Mouse (Mus musculus) liver, embryonic 12.5 days (tissue): Measurements from ENCODE around the gene Atp6ap1l. TPM values are rescaled to one million over a fixed set of nuclear protein-coding genes. Genes with fewer than 3 reads are reported as not detected.

Experiments
- ATAC-seq: fragments of 200-750 bp; cut with Nextera tagmentation; 2 replicates; pipeline ENCODE4 v1.8.0; 2017; ENCODE audit warnings: moderate number of reproducible peaks, mild to moderate bottlenecking, moderate library complexity
- H3K27ac ChIP-seq: fragments of 300-500 bp; sonication (generic); 2 replicates; pipeline ENCODE4 v1.5.1; 2016; ENCODE audit warnings: mild to moderate bottlenecking
- H3K27me3 ChIP-seq: fragments of 300-500 bp; sonication (generic); replicated peaks from 2 replicates; pipeline ENCODE4 v1.6.1; 2016; ENCODE audit warnings: mild to moderate bottlenecking, moderate library complexity
- H3K36me3 ChIP-seq: fragments of 300-500 bp; sonication (generic); 2 replicates; pipeline ENCODE4 v1.6.1; 2016; ENCODE audit warnings: mild to moderate bottlenecking, moderate library complexity
- H3K4me1 ChIP-seq: fragments of 300-500 bp; sonication (generic); 2 replicates; pipeline ENCODE4 v1.6.1; 2016
- H3K4me2 ChIP-seq: fragments of 300-500 bp; sonication (generic); 2 replicates; pipeline ENCODE4 v1.6.1; 2016; ENCODE audit warnings: mild to moderate bottlenecking, moderate library complexity
- H3K4me3 ChIP-seq: fragments of 300-500 bp; sonication (generic); 2 replicates; pipeline ENCODE4 v1.5.1; 2016; ENCODE audit warnings: mild to moderate bottlenecking, moderate library complexity
- H3K9ac ChIP-seq: fragments of 300-500 bp; sonication (generic); 2 replicates; pipeline ENCODE4 v1.6.1; 2016; ENCODE audit warnings: mild to moderate bottlenecking, moderate library complexity
- H3K9me3 ChIP-seq: fragments of 300-500 bp; sonication (generic); replicated peaks from 2 replicates; pipeline ENCODE4 v1.6.1; 2016; ENCODE audit warnings: mild to moderate bottlenecking, moderate library complexity
- WGBS: fragments of 180-500 bp; shearing (Covaris S2); methylation state at CpG from one replicate; pipeline ENCODE4 v1.1.7; 2016; ENCODE audit not compliant: insufficient replicate concordance; 5-methylcytosine and 5-hydroxymethylcytosine counted together
- polyA plus RNA-seq: library from polyadenylated mRNA; unstranded; fragments of >200 nt; fragmentation: Nextera tagmentation; extraction: Ambion mirVana; gene quantifications from 2 replicates; pipeline ENCODE4 v1.2.1, GENCODE M21; 2016

The Atp6ap1l gene
- polyA plus RNA-seq, 1 experiment from 2014 or later, result not detected

- H3K9ac ChIP-seq, result no peak overlapping the region
- no peak overlapping the region for H3K4me2 ChIP-seq
- no peaks in the 10 kb centered on the region for H3K27me3 ChIP-seq
- ATAC-seq, result no peak
- peaks cover 12% of the 10 kb centered on the region for H3K4me1 ChIP-seq
- H3K9me3 ChIP-seq, result no peaks in the 10 kb centered on the region
- no peak overlapping the region for H3K4me3 ChIP-seq
- no peak overlapping the region for H3K27ac ChIP-seq
- WGBS, result 42% methylated on average over 1 of the region's 1 CpGs
- no peaks in the 10 kb centered on the region for H3K36me3 ChIP-seq
Observed at GRCm38 (mm10) chr13:90881727-90882429, 23.3 kb downstream of the Atp6ap1l start.

- no peaks in the 10 kb centered on the region for H3K27me3 ChIP-seq
- H3K27ac ChIP-seq, result no peak overlapping the region
- no peaks in the 10 kb centered on the region for H3K36me3 ChIP-seq
- H3K4me1 ChIP-seq, result no peaks in the 10 kb centered on the region
- no peak for ATAC-seq
- H3K9ac ChIP-seq, result no peak overlapping the region
- 41% methylated on average over 4 of the region's 4 CpGs for WGBS
- no peak overlapping the region for H3K4me3 ChIP-seq
- no peak overlapping the region for H3K4me2 ChIP-seq
- H3K9me3 ChIP-seq, result no peaks in the 10 kb centered on the region
Observed at GRCm38 (mm10) chr13:90871579-90871978, 33.6 kb downstream of the Atp6ap1l start.

GRCm38 (mm10) chr13:90869157-90869556, 36.0 kb downstream of the Atp6ap1l start:
- no peak for ATAC-seq
- no peak overlapping the region for H3K9ac ChIP-seq
- WGBS, result 42% methylated on average over 4 of the region's 4 CpGs

GRCm38 (mm10) chr13:90862138-90862537, 43.0 kb downstream of the Atp6ap1l start:
- H3K27ac ChIP-seq, result no peak overlapping the region
- 43% methylated on average over 3 of the region's 3 CpGs for WGBS

More at GRCm38 (mm10) chr13:90869157-90869556, 36.0 kb downstream of the Atp6ap1l start:
- H3K9me3 ChIP-seq, result no peaks in the 10 kb centered on the region
- H3K4me1 ChIP-seq, result no peaks in the 10 kb centered on the region
- no peaks in the 10 kb centered on the region for H3K36me3 ChIP-seq
- H3K27ac ChIP-seq, result no peak overlapping the region
- H3K27me3 ChIP-seq, result no peaks in the 10 kb centered on the region
- no peak overlapping the region for H3K4me2 ChIP-seq
- no peak overlapping the region for H3K4me3 ChIP-seq

GRCm38 (mm10) chr13:90860888-90861431, 44.2 kb downstream of the Atp6ap1l start:
- Histone ChIP-seq H3K36me3 (no peaks in the 10 kb centered on the region), H3K9me3 (no peaks in the 10 kb centered on the region), H3K27me3 (no peaks in the 10 kb centered on the region), H3K9ac (no peak overlapping the region), H3K4me2 (no peak overlapping the region), H3K4me3 (no peak overlapping the region), H3K27ac (no peak overlapping the region), H3K4me1 (no peaks in the 10 kb centered on the region)
- WGBS, result 39% methylated on average over 2 of the region's 2 CpGs
- no peak for ATAC-seq

More at GRCm38 (mm10) chr13:90862138-90862537, 43.0 kb downstream of the Atp6ap1l start:
- ATAC-seq, result peak; percentile 24; the same call in 1 of the 2 replicates
- Histone ChIP-seq H3K4me1 (no peaks in the 10 kb centered on the region), H3K4me3 (no peak overlapping the region), H3K9me3 (no peaks in the 10 kb centered on the region), H3K27me3 (no peaks in the 10 kb centered on the region), H3K9ac (no peak overlapping the region), H3K4me2 (no peak overlapping the region), H3K36me3 (no peaks in the 10 kb centered on the region)

GRCm38 (mm10) chr13:90852727-90853630, 52.2 kb downstream of the Atp6ap1l start:
- whole genome bisulfite sequencing, result 63% methylated on average over 5 of the region's 5 CpGs
- Histone ChIP-seq H3K4me1 (no peaks in the 10 kb centered on the region), H3K4me2 (no peak overlapping the region), H3K27me3 (peaks cover 4% of the 10 kb centered on the region; the same call in 1 of the 2 replicates), H3K4me3 (no peak overlapping the region), H3K9ac (no peak overlapping the region), H3K36me3 (no peaks in the 10 kb centered on the region), H3K27ac (no peak overlapping the region), H3K9me3 (no peaks in the 10 kb centered on the region)
- ATAC-seq, result no peak

- Histone ChIP-seq H3K9ac (no peak overlapping the region), H3K4me3 (no peak overlapping the region), H3K9me3 (no peaks in the 10 kb centered on the region), H3K27me3 (peaks cover 4% of the 10 kb centered on the region; the same call in 1 of the 2 replicates), H3K27ac (no peak overlapping the region), H3K4me2 (no peak overlapping the region), H3K36me3 (no peaks in the 10 kb centered on the region), H3K4me1 (no peaks in the 10 kb centered on the region; the same call in 1 of the 2 replicates)
- 71% methylated on average over 4 of the region's 4 CpGs for WGBS
- no peak for ATAC-seq
Observed at GRCm38 (mm10) chr13:90851795-90852194, 53.4 kb downstream of the Atp6ap1l start.

- H3K4me1 ChIP-seq, result peaks cover 27% of the 10 kb centered on the region
- ATAC-seq, result peak; percentile 93
Observed at GRCm38 (mm10) chr13:90844191-90844590, 61.0 kb downstream of the Atp6ap1l start.

GRCm38 (mm10) chr13:90843412-90843811, 61.7 kb downstream of the Atp6ap1l start:
- H3K4me2 ChIP-seq, result peak overlapping the region; percentile 26; the same call in 1 of the 2 replicates
- no peak overlapping the region for H3K4me3 ChIP-seq
- no peak overlapping the region for H3K9ac ChIP-seq
- H3K4me1 ChIP-seq, result peaks cover 27% of the 10 kb centered on the region
- H3K36me3 ChIP-seq, result no peaks in the 10 kb centered on the region
- peak overlapping the region; percentile 75; the same call in 1 of the 2 replicates for H3K27ac ChIP-seq
- H3K9me3 ChIP-seq, result no peaks in the 10 kb centered on the region
- WGBS, result 60% methylated on average over 3 of the region's 3 CpGs
- peak; percentile 58; the same call in 1 of the 2 replicates for ATAC-seq
- H3K27me3 ChIP-seq, result no peaks in the 10 kb centered on the region

More at GRCm38 (mm10) chr13:90844191-90844590, 61.0 kb downstream of the Atp6ap1l start:
- Histone ChIP-seq H3K36me3 (no peaks in the 10 kb centered on the region), H3K27me3 (no peaks in the 10 kb centered on the region), H3K27ac (peak overlapping the region; percentile 75), H3K4me3 (no peak overlapping the region), H3K9me3 (no peaks in the 10 kb centered on the region), H3K4me2 (peak overlapping the region; percentile 26), H3K9ac (0 out of 2 replicates have a peak overlapping the region, but pooled peaks have one; percentile 36)

- Histone ChIP-seq H3K4me1 (peaks cover 27% of the 10 kb centered on the region), H3K36me3 (no peaks in the 10 kb centered on the region), H3K4me3 (no peak overlapping the region), H3K4me2 (no peak overlapping the region), H3K9ac (no peak overlapping the region), H3K9me3 (no peaks in the 10 kb centered on the region), H3K27me3 (no peaks in the 10 kb centered on the region), H3K27ac (no peak overlapping the region)
- WGBS, result 42% methylated on average over 5 of the region's 5 CpGs
- no peak for ATAC-seq
Observed at GRCm38 (mm10) chr13:90841213-90841553, 64.0 kb downstream of the Atp6ap1l start.

- WGBS, result 47% methylated on average over 15 of the region's 15 CpGs
- peak; percentile 56; the same call in 1 of the 2 replicates for ATAC-seq
- Histone ChIP-seq H3K36me3 (no peaks in the 10 kb centered on the region), H3K27me3 (no peaks in the 10 kb centered on the region), H3K27ac (no peak overlapping the region), H3K4me3 (no peak overlapping the region), H3K4me2 (no peak overlapping the region), H3K9ac (no peak overlapping the region), H3K4me1 (peaks cover 27% of the 10 kb centered on the region), H3K9me3 (no peaks in the 10 kb centered on the region)
Observed at GRCm38 (mm10) chr13:90840530-90841212, 64.5 kb downstream of the Atp6ap1l start.
